Mouse (Mus musculus) liver, embryonic 12.5 days (tissue): ENCODE measurements around the gene Marf1. TPM values are rescaled to one million over a fixed set of nuclear protein-coding genes. Genes with fewer than 3 reads are reported as not detected.
A peak's percentile ranks its signal among the peaks of the same experiment; 100 is the strongest.

ENCODE experiments used
- microRNA counts: library from miRNA; unstranded; fragments of <30 nt; microRNA quantifications from one replicate; lab custom pipeline; 2017
- microRNA-seq: library from miRNA; unstranded; fragments of <30 nt; microRNA quantifications from one replicate; pipeline ENCODE4, GENCODE M21; 2017
- polyA plus RNA-seq: library from polyadenylated mRNA; unstranded; fragments of >200 nt; fragmentation: Nextera tagmentation; extraction: Ambion mirVana; gene quantifications from 2 replicates; pipeline ENCODE4 v1.2.1, GENCODE M21; 2016

Gene Marf1
- polyA plus RNA-seq, 1 experiment from 2014 or later = 6.4 TPM

MicroRNAs encoded within 50 kb of the gene (microRNA counts, 519-probe panel; counts per million panel counts)
- microRNA mmu-miR-484 (lab: Ali Mortazavi, UCI) = 3,505 counts per million, percentile 76 among the panel's probes with 10 or more counts

Small RNAs within 50 kb of the gene (microRNA-seq; reads per million reads assigned to microRNA genes)
- gene Gm27671 = not detected
- 3,202 reads per million, percentile 85 among the genes with 10 or more reads in this experiment for gene Mir484

Other genes starting within 250 kb of the Marf1 start
- 0.15 and 0.43 TPM in 2 replicates for gene 2900011O08Rik, start 176.7 kb downstream of the Marf1 start, polyA plus RNA-seq
- gene Ifitm7, start 176.5 kb downstream of the Marf1 start, polyA plus RNA-seq = 0.25 TPM in 1 of 2 replicates, not detected in the other
- gene Nde1, start 76 bp downstream of the Marf1 start, polyA plus RNA-seq = 70.0 and 70.2 TPM in 2 replicates
- 0.69 and 0.71 TPM in 2 replicates for gene Myh11, start 128.0 kb upstream of the Marf1 start, polyA plus RNA-seq
- gene Fopnl, start 154.1 kb upstream of the Marf1 start, polyA plus RNA-seq = 81.9 and 85.5 TPM in 2 replicates
- gene Abcc1, start 198.2 kb upstream of the Marf1 start, polyA plus RNA-seq = 6.2 and 6.6 TPM in 2 replicates